15 mouse cellular contexts compared by ENCODE assay signal in genomic region chr16:14088249-14088648, GRCm38 (mm10).
DNase-seq lines count a peak whose midpoint lies in the region; ATAC-seq and TF ChIP-seq lines count a peak whose summit lies in the region.
"Had no signal": no experiment of that assay in that cellular context is flagged by ENCODE, and none has a peak within 500 bp of the region (broad histone marks: within the 10 kb centered on the region; RNA-seq: fewer than 3 reads in every experiment).

No protein-coding gene starts in this region.

- no peak for TF ChIP-seq CTCF in spleen, adult 2 months (IDR thresholded peaks at IDR 0.05; ENCODE audit: extremely low read depth, insufficient read depth, insufficient read length, insufficient replicate concordance)

- TF ChIP-seq POLR2A in spleen, adult 2 months (IDR thresholded peaks at IDR 0.05; ENCODE audit: low read depth, low read length): no peak

- H3K4me2 ChIP-seq in forebrain, embryonic 13.5 days: no peak overlapping the region
- H3K4me2 ChIP-seq: limb, embryonic 13.5 days; lung, embryonic 15.5 days had no signal

- H3K27me3 ChIP-seq in spleen, adult 2 months (ENCODE audit: control insufficient read depth, insufficient read depth, low read length): no peaks in the 10 kb centered on the region
- no peaks in the 10 kb centered on the region for H3K27me3 ChIP-seq in forebrain, embryonic 13.5 days
- H3K27me3 ChIP-seq: limb, embryonic 13.5 days; lung, embryonic 15.5 days had no signal

- H3K27ac ChIP-seq in spleen, adult 2 months (ENCODE audit: insufficient read depth, low read length): peak overlapping the region; percentile 21; the same call in 1 of the 2 replicates
- H3K27ac ChIP-seq in forebrain, embryonic 13.5 days: no peak overlapping the region
- H3K27ac ChIP-seq: kidney, postnatal 0 days; limb, embryonic 13.5 days; lung, embryonic 15.5 days had no signal

- H3K4me3 ChIP-seq in spleen, adult 2 months (ENCODE audit: extremely low read depth, insufficient read depth, insufficient read length): no peak overlapping the region
- no peak overlapping the region for H3K4me3 ChIP-seq in forebrain, embryonic 13.5 days
- H3K4me3 ChIP-seq: limb, embryonic 13.5 days; lung, embryonic 15.5 days had no signal

- H3K36me3 ChIP-seq in spleen, adult 2 months (ENCODE audit: control insufficient read depth, insufficient read depth, low read length): no peaks in the 10 kb centered on the region
- H3K36me3 ChIP-seq in forebrain, embryonic 13.5 days (ENCODE audit: poor library complexity, severe bottlenecking): peaks cover 16% of the 10 kb centered on the region; the same call in 1 of the 2 replicates
- H3K36me3 ChIP-seq: limb, embryonic 13.5 days; lung, embryonic 15.5 days had no signal

- 13% methylated on average over 3 of the region's 3 CpGs for WGBS in spleen, adult 2 months
- WGBS in forebrain, embryonic 13.5 days: 75% methylated on average over 3 of the region's 3 CpGs

- 0 out of 2 replicates have a peak, but pooled peaks have one; percentile 22 for ATAC-seq in megakaryocyte-erythroid progenitor cell, adult 5-6 weeks (replicated peaks; ENCODE audit: low FRiP score, low TSS enrichment, poor library complexity, severe bottlenecking)
- ATAC-seq in forebrain, embryonic 13.5 days: no peak
- ATAC-seq: hindbrain, embryonic 16.5 days; midbrain, embryonic 16.5 days had no signal

- no peaks in the 10 kb centered on the region for H3K4me1 ChIP-seq in spleen, adult 2 months (ENCODE audit: control insufficient read depth, insufficient read depth, insufficient read length)
- no peaks in the 10 kb centered on the region for H3K4me1 ChIP-seq in forebrain, embryonic 13.5 days
- H3K4me1 ChIP-seq: limb, embryonic 13.5 days; lung, embryonic 15.5 days had no signal

- peak; percentile 9 to 65 for DNase-seq in spleen, adult 2 months (ENCODE audit: low read depth in 1 of 2, low spot score in 2 of 2)
- DNase-seq in spleen, postnatal 4 days (ENCODE audit: low spot score in 2 of 2): no peak
- peak; percentile 86 for DNase-seq in T-cell, adult 2 months (ENCODE audit: low spot score)
- peak; percentile 5 to 12 for DNase-seq in thymus, postnatal 36 days
- no peak for DNase-seq in MN1 (ENCODE audit: low spot score)
- DNase-seq in frontal cortex, postnatal 25 days (ENCODE audit: low spot score in 2 of 2): no peak
- DNase-seq: cerebellum, postnatal 10 days; gastrocnemius, postnatal 10 days had no signal

- H3K9me3 ChIP-seq in forebrain, embryonic 13.5 days (replicated peaks): no peaks in the 10 kb centered on the region
- H3K9me3 ChIP-seq: limb, embryonic 13.5 days; lung, embryonic 15.5 days had no signal

- no peak overlapping the region for H3K9ac ChIP-seq in forebrain, embryonic 13.5 days
- H3K9ac ChIP-seq: limb, embryonic 13.5 days; lung, embryonic 15.5 days had no signal

Comparison
In these comparisons a context has a peak if more than half of its experiments do, and no peak if none do; other contexts are left out.
1. DNase-seq: peak in spleen, adult 2 months (2 of 2), T-cell, adult 2 months (single experiment) and thymus, postnatal 36 days (2 of 2); none in spleen, postnatal 4 days (0 of 2), MN1 (single experiment) and frontal cortex, postnatal 25 days (0 of 2).